Mouse (Mus musculus) small intestine, adult 2 months (tissue): ENCODE data around the gene Evi5. TPM values are rescaled to one million over a fixed set of nuclear protein-coding genes. Genes with fewer than 3 reads are reported as not detected.

Experiments
- H3K27ac ChIP-seq: fragments of 200-500 bp; 2 replicates; pipeline ENCODE4 v1.5.1; 2012; ENCODE audit warnings: low read depth, low read length, control low read depth, inconsistent platforms; ENCODE audit not compliant: insufficient read depth
- H3K27me3 ChIP-seq: fragments of 200-500 bp; 2 replicates; pipeline ENCODE4 v1.6.1; 2012; ENCODE audit warnings: mild to moderate bottlenecking, moderate library complexity, low read length, inconsistent platforms; ENCODE audit not compliant: control insufficient read depth, insufficient read depth
- H3K36me3 ChIP-seq: fragments of 200-500 bp; 2 replicates; pipeline ENCODE4 v1.6.1; 2012; ENCODE audit warnings: mild to moderate bottlenecking, low read length, control low read depth, inconsistent platforms; ENCODE audit not compliant: control insufficient read depth, insufficient read depth
- H3K4me1 ChIP-seq: fragments of 200-500 bp; 2 replicates; pipeline ENCODE4 v1.6.1; 2012; ENCODE audit warnings: low read length, inconsistent platforms, mixed read lengths; ENCODE audit not compliant: control insufficient read depth, insufficient read depth, insufficient read length
- H3K4me3 ChIP-seq: fragments of 200-500 bp; 2 replicates; pipeline ENCODE4 v1.5.1; 2012; ENCODE audit warnings: low read depth, mild to moderate bottlenecking, control low read depth, inconsistent platforms, low read length, moderate library complexity
- CTCF ChIP-seq: fragments of 200-500 bp; IDR thresholded peaks from 2 replicates; pipeline ENCODE4 v1.5.1; 2012; ENCODE audit warnings: low read depth, mild to moderate bottlenecking, control low read depth, inconsistent platforms, low read length, moderate library complexity, mixed read lengths; ENCODE audit not compliant: insufficient replicate concordance, insufficient read length; ENCODE audit errors: extremely low read depth
- POLR2A ChIP-seq: fragments of 200-500 bp; IDR thresholded peaks from 2 replicates; pipeline ENCODE4 v1.6.1; 2012; ENCODE audit warnings: low read depth, mild to moderate bottlenecking, control low read depth, inconsistent platforms, low read length, moderate library complexity
- WGBS: fragments of 180-500 bp; shearing (Covaris S2); methylation state at CpG from one replicate; pipeline ENCODE4 v1.1.7; 2018; 5-methylcytosine and 5-hydroxymethylcytosine counted together
- polyA plus RNA-seq: library from polyadenylated mRNA; depleted of rRNA; stranded (reverse); fragments of >200 nt; gene quantifications from 2 replicates; pipeline ENCODE4 v1.2.3, GENCODE M21; 2012

The Evi5 gene
- polyA plus RNA-seq, 1 experiment = 8.1 TPM

DNA sequence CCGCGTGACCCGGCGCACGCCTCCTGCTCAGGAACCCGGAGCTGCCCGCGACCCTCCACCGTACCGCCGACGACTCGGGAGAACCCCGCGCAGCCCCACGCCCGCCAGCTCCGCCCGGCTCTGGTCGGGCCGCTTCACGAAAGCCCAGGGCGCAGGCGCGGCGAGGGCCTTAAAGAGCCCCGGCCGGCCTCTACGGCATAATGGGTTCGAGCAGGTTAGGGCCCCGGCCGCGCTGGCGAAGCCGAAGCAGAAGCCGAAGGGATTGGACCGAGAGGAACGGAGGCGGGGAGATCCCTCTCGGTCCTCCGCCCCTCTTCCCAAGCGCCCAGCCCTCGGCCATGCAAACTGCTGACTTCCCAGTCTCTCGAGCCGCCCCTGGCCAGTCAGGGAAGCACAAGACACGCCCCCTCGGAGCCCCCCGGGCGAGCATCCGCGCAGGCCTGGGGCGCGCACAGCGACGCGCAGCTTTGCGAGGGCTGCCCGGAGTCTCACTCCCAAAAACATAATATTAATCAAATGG lies 5.9 kb downstream of the Evi5 start:
- TF ChIP-seq POLR2A (peak; percentile 87), CTCF (no peak)
- peak overlapping the region; percentile 81 for H3K4me3 ChIP-seq
- under 1% methylated on average over 58 of the region's 58 CpGs for WGBS
- no peaks in the 10 kb centered on the region for H3K36me3 ChIP-seq
- peaks cover 12% of the 10 kb centered on the region; the same call in 1 of the 2 replicates for H3K4me1 ChIP-seq
- peak overlapping the region; percentile 54 for H3K27ac ChIP-seq
- no peaks in the 10 kb centered on the region; the same call in 1 of the 2 replicates for H3K27me3 ChIP-seq

DNA sequence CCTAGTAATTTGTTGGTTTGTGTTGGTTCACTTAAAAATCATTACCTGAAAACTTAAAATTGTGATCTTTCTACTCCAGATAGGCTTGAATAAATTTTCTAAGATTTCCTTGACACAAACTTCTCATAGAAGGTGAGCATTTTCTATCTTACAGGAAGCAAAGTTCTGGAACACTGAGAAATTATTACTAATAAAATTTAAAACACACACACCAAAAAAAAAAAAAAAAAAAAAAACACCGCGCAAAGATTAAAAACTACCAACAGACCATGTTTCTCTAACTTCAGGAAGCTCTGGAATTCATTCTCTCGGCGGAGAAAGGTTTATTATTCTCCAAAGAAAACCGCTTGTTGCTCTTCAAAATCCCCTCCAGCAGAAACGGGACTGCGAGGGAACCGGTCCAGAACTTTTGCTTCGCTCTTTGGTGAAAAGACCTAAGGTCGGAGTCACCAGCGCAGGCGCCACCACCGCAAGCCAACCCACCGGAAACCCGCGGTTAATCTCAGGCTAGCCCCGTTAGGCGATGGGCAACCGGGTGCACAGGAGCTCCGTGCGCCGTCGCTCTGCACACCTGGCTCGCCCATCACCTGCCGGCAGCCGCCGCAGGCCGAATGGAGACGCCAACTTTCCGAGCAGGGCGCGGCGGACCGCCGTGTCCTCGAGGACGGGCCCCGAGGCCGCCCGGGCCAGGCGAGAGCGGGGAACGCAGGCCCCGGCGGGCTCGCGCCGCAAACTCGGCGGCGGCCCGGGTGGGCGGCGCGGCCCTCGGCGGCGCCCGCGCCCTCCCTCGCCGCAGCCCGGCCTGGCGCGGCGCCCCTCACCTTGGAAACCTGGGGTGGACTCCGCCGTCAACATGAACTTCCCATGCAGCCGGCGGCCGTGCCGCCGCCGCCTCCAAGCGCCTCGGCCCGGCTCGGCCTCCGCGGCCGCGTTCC lies 6.7 kb downstream of the Evi5 start:
- WGBS = under 1% methylated on average over 81 of the region's 82 CpGs
- Histone ChIP-seq H3K4me1 (peaks cover 13% of the 10 kb centered on the region; the same call in 1 of the 2 replicates), H3K4me3 (peak overlapping the region; percentile 81), H3K36me3 (no peaks in the 10 kb centered on the region), H3K27ac (peak overlapping the region; percentile 54), H3K27me3 (no peaks in the 10 kb centered on the region)
- TF ChIP-seq CTCF = no peak
- no peak for TF ChIP-seq POLR2A

- no peak overlapping the region; the same call in 1 of the 2 replicates for H3K27ac ChIP-seq
- no peaks in the 10 kb centered on the region for H3K36me3 ChIP-seq
- TF ChIP-seq CTCF (no peak), POLR2A (no peak)
- 15% methylated on average over 2 of the region's 2 CpGs for WGBS
- H3K4me1 ChIP-seq = peaks cover 13% of the 10 kb centered on the region; the same call in 1 of the 2 replicates
- H3K27me3 ChIP-seq = no peaks in the 10 kb centered on the region
- no peak overlapping the region for H3K4me3 ChIP-seq
These were observed 8.5 kb downstream of the Evi5 start for GRCm38 (mm10) chr5:107866127-107867126.

GRCm38 (mm10) chr5:107863971-107864370 lies 10.9 kb downstream of the Evi5 start:
- Histone ChIP-seq H3K36me3 (no peaks in the 10 kb centered on the region), H3K27me3 (no peaks in the 10 kb centered on the region), H3K4me3 (no peak overlapping the region), H3K4me1 (peaks cover 13% of the 10 kb centered on the region; the same call in 1 of the 2 replicates), H3K27ac (no peak overlapping the region)
- TF ChIP-seq POLR2A (no peak), CTCF (no peak)
- 54% methylated on average over 3 of the region's 3 CpGs for WGBS

GRCm38 (mm10) chr5:107858963-107859362 lies 15.9 kb downstream of the Evi5 start:
- Histone ChIP-seq H3K36me3 (no peaks in the 10 kb centered on the region), H3K4me1 (peaks cover under 1% of the 10 kb centered on the region; the same call in 1 of the 2 replicates), H3K4me3 (no peak overlapping the region), H3K27me3 (no peaks in the 10 kb centered on the region), H3K27ac (no peak overlapping the region)
- WGBS = 23% methylated on average over 2 of the region's 2 CpGs
- no peak for TF ChIP-seq POLR2A
- no peak for TF ChIP-seq CTCF

DNA sequence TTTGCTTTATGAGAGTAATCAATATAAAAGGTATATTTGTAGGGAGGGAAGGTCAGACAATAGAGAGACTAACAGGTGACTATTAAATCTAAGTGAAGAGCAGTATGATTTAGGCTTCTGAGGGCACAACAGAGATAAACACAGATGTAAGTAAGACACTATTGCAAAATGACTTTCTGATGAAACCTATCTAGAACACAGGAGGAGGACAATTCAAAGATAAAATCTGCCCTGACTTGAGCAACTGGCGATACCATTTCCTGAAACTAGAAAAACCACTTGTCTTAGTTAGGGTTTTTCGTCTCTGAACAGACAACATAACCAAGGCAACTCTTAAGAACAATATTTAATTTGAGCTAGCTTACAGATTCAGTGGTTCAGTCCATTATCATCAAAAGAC lies 19.4 kb downstream of the Evi5 start:
- Histone ChIP-seq H3K27ac (no peak overlapping the region), H3K4me1 (peaks cover 3% of the 10 kb centered on the region; the same call in 1 of the 2 replicates), H3K4me3 (no peak overlapping the region), H3K36me3 (no peaks in the 10 kb centered on the region), H3K27me3 (no peaks in the 10 kb centered on the region)
- no peak for TF ChIP-seq CTCF
- TF ChIP-seq POLR2A = no peak
- 57% methylated on average over 2 of the region's 2 CpGs for WGBS

DNA sequence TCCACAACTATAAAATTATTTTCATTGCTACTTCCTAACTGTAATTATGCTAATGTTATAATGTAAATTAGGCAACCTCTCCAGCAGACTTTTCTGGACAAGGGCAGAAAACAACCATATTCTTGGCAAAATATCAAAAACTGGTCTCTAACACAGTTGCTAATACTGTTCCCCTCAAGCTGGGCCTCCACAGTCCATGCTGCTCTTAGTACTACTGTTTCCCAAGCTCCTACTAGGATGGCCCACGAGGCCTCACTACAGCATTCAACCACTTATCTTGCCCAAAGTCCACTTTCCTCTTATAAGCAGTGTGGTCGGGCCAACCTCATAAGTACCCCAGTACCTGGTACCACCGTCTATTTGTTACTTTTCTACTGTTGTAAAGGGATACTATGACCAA lies 20.4 kb downstream of the Evi5 start:
- Histone ChIP-seq H3K27ac (no peak overlapping the region), H3K4me1 (peaks cover 3% of the 10 kb centered on the region; the same call in 1 of the 2 replicates)

More for the DNA sequence above, 20.4 kb downstream of the Evi5 start:
- H3K36me3 ChIP-seq = no peaks in the 10 kb centered on the region
- H3K4me3 ChIP-seq = no peak overlapping the region
- TF ChIP-seq CTCF (no peak), POLR2A (no peak)
- 32% methylated on average over 3 of the region's 3 CpGs for WGBS
- no peaks in the 10 kb centered on the region for H3K27me3 ChIP-seq
